Mouse (Mus musculus) regulatory T cell (primary cell): Measurements from ENCODE around the gene Adgre5.

Experiments
- in situ Hi-C: fragments of 300-600 bp; cut with MboI, MseI; formaldehyde crosslinking; loops from one replicate; pipeline ENCODE4 v1.15.1; 2025; ENCODE audit warnings: high pct_unique_total_duplicates

Gene Adgre5

GRCm38 (mm10) chr8:83725521-83726102 is 15.5 kb downstream of the Adgre5 start:
- in situ Hi-C loops: loop anchor here (25.0 kb wide), 1 partner anchor 1112 kb away; the partner anchor contains the start of genes Calr, Gadd45gip1 and Rad23a

GRCm38 (mm10) chr8:83724697-83725482 is 16.2 kb downstream of the Adgre5 start:
- in situ Hi-C loops: loop anchor here (25.0 kb wide), 1 partner anchor 1112 kb away; the partner anchor contains the start of genes Calr, Gadd45gip1 and Rad23a

- in situ Hi-C loops: no loop called here
These were observed 17.6 kb downstream of the Adgre5 start for GRCm38 (mm10) chr8:83723447-83724083.

GRCm38 (mm10) chr8:83722631-83723030 is 18.5 kb downstream of the Adgre5 start:
- in situ Hi-C loops: no loop called here

- in situ Hi-C loops: no loop called here
These were observed 19.6 kb downstream of the Adgre5 start for GRCm38 (mm10) chr8:83721405-83722025.

- in situ Hi-C loops: no loop called here
These were observed 21.4 kb downstream of the Adgre5 start for GRCm38 (mm10) chr8:83719693-83720092.

GRCm38 (mm10) chr8:83719048-83719447 is 22.1 kb downstream of the Adgre5 start:
- in situ Hi-C loops: no loop called here

- in situ Hi-C loops: no loop called here
These were observed 24.6 kb downstream of the Adgre5 start for GRCm38 (mm10) chr8:83716563-83716962.

GRCm38 (mm10) chr8:83715771-83716170 is 25.4 kb downstream of the Adgre5 start:
- in situ Hi-C loops: no loop called here

GRCm38 (mm10) chr8:83715031-83715690 is 26.0 kb downstream of the Adgre5 start, which contains the start of gene Ddx39:
Gene Ddx39, plus strand, starts transcription at chr8:83715177.
- in situ Hi-C loops: no loop called here

- in situ Hi-C loops: no loop called here
These were observed 26.5 kb downstream of the Adgre5 start for GRCm38 (mm10) chr8:83714676-83715030.

GRCm38 (mm10) chr8:83707554-83707953 is 33.6 kb downstream of the Adgre5 start:
- in situ Hi-C loops: no loop called here

- in situ Hi-C loops: no loop called here
These were observed 34.7 kb downstream of the Adgre5 start for GRCm38 (mm10) chr8:83706411-83706810.

GRCm38 (mm10) chr8:83703426-83703825 is 37.7 kb downstream of the Adgre5 start:
- in situ Hi-C loops: no loop called here

- in situ Hi-C loops: no loop called here
These were observed 40.6 kb downstream of the Adgre5 start for GRCm38 (mm10) chr8:83700423-83701085.

- in situ Hi-C loops: no loop called here
These were observed 41.6 kb downstream of the Adgre5 start for GRCm38 (mm10) chr8:83699566-83699965.

- in situ Hi-C loops: no loop called here
These were observed 42.3 kb downstream of the Adgre5 start, which contains the start of gene Pkn1 for GRCm38 (mm10) chr8:83698661-83699453. Gene Pkn1, minus strand, starts transcription at chr8:83699179.

GRCm38 (mm10) chr8:83698291-83698660 is 42.9 kb downstream of the Adgre5 start:
- in situ Hi-C loops: no loop called here

GRCm38 (mm10) chr8:83697374-83698220 is 43.5 kb downstream of the Adgre5 start:
- in situ Hi-C loops: no loop called here
